Mouse (Mus musculus) heart, postnatal 4 days (tissue): Measurements from ENCODE around the gene Rai1. TPM values are rescaled to one million over a fixed set of nuclear protein-coding genes. Genes with fewer than 3 reads are reported as not detected.

Source experiments
- DNase-seq: peaks from one replicate; pipeline ENCODE4 v3.0.0; 2021
- total RNA-seq, 2 experiments: library from RNA; stranded (reverse); gene quantifications; 2 replicates each; pipeline ENCODE4 v1.2.3; 2021

Rai1 gene
- total RNA-seq, 2 experiments from 2014 or later, result 50.6 to 58.0 TPM

GRCm38 (mm10) chr11:60163362-60163761 is 58.5 kb downstream of the Rai1 start:
- no peak for DNase-seq

GRCm38 (mm10) chr11:60164450-60164849 is 59.6 kb downstream of the Rai1 start:
- peak; percentile 47 for DNase-seq

- DNase-seq, result peak; percentile 58
Measured at GRCm38 (mm10) chr11:60165076-60165475, 60.3 kb downstream of the Rai1 start.

- DNase-seq, result no peak
Measured at GRCm38 (mm10) chr11:60168780-60169179, 64.0 kb downstream of the Rai1 start.

- DNase-seq, result peak; percentile 56
Measured at GRCm38 (mm10) chr11:60172074-60172473, 67.3 kb downstream of the Rai1 start.

GRCm38 (mm10) chr11:60173606-60174184 is 68.9 kb downstream of the Rai1 start:
- DNase-seq, result no peak

GRCm38 (mm10) chr11:60175371-60176181 is 70.8 kb downstream of the Rai1 start:
- DNase-seq, result peak; percentile 85

GRCm38 (mm10) chr11:60176182-60176974 is 71.6 kb downstream of the Rai1 start:
- peak; percentile 83 for DNase-seq

- peak; percentile 55 for DNase-seq
Measured at GRCm38 (mm10) chr11:60176975-60177657, 72.3 kb downstream of the Rai1 start.

GRCm38 (mm10) chr11:60178005-60178404 is 73.2 kb downstream of the Rai1 start:
- no peak for DNase-seq

GRCm38 (mm10) chr11:60178506-60178905 is 73.7 kb downstream of the Rai1 start:
- peak; percentile 62 for DNase-seq

GRCm38 (mm10) chr11:60182116-60182670 is 77.4 kb downstream of the Rai1 start:
- peak; percentile 69 for DNase-seq

- DNase-seq, result no peak
Measured at GRCm38 (mm10) chr11:60182741-60183140, 77.9 kb downstream of the Rai1 start.

GRCm38 (mm10) chr11:60184346-60185325 is 79.8 kb downstream of the Rai1 start:
- no peak for DNase-seq

- no peak for DNase-seq
Measured at GRCm38 (mm10) chr11:60185396-60186231, 80.8 kb downstream of the Rai1 start.

- no peak for DNase-seq
Measured at GRCm38 (mm10) chr11:60187070-60187469, 82.3 kb downstream of the Rai1 start.

GRCm38 (mm10) chr11:60188275-60188853 is 83.6 kb downstream of the Rai1 start:
- no peak for DNase-seq

- peak; percentile 66 for DNase-seq
Measured at GRCm38 (mm10) chr11:60189501-60190040, 84.8 kb downstream of the Rai1 start.

GRCm38 (mm10) chr11:60190055-60190641 is 85.3 kb downstream of the Rai1 start:
- no peak for DNase-seq
